Mouse (Mus musculus): ENCODE measurements at regions not wholly inside any gene's neighbourhood (a gene's known extent, or its start where the extent isn't known, plus 50 kb on each side); places are given as distances from the start of the nearest gene placed in this dataset.

- TF ChIP-seq ZC3H11A (IDR thresholded peaks at IDR 0.05; ENCODE audit: borderline replicate concordance, low read depth, low read length) (no peak), CHD2 (IDR thresholded peaks at IDR 0.05; ENCODE audit: low read depth, low read length) (no peak), ZNF384 (IDR thresholded peaks at IDR 0.05; ENCODE audit: low read depth, low read length) (no peak), MAFK (IDR thresholded peaks at IDR 0.05; ENCODE audit: insufficient read depth, low read depth, low read length) (no peak), HCFC1 (IDR thresholded peaks at IDR 0.05; ENCODE audit: borderline replicate concordance, insufficient read depth, low read length) (no peak)
Observed at GRCm38 (mm10) chr3:58200462-58200861, 214.1 kb upstream of the Tsc22d2 start.

All from ES-E14 (cell line).